Mouse (Mus musculus) heart, postnatal 0 days (tissue): Measurements from ENCODE around the gene Syn3.

Source experiments
- CTCF ChIP-seq: IDR thresholded peaks from 2 replicates; pipeline ENCODE4 v1.5.1; 2016; ENCODE audit warnings: antibody characterized with exemption, control low read depth, low read depth
- EP300 ChIP-seq: IDR thresholded peaks from 2 replicates; pipeline ENCODE4 v1.6.1; 2016; ENCODE audit warnings: antibody characterized with exemption, low read depth

GRCm38 (mm10) chr10:86457195-86457594 lies 41.5 kb downstream of the Syn3 start:
- TF ChIP-seq CTCF: no peak
- TF ChIP-seq EP300: no peak
